Mouse (Mus musculus): ENCODE data around the gene Sod1. TPM values are rescaled to one million over a fixed set of nuclear protein-coding genes. Genes with fewer than 3 reads are reported as not detected.

The Sod1 gene
- total RNA-seq (2017), result 589 and 614 TPM in 2 replicates

DNA sequence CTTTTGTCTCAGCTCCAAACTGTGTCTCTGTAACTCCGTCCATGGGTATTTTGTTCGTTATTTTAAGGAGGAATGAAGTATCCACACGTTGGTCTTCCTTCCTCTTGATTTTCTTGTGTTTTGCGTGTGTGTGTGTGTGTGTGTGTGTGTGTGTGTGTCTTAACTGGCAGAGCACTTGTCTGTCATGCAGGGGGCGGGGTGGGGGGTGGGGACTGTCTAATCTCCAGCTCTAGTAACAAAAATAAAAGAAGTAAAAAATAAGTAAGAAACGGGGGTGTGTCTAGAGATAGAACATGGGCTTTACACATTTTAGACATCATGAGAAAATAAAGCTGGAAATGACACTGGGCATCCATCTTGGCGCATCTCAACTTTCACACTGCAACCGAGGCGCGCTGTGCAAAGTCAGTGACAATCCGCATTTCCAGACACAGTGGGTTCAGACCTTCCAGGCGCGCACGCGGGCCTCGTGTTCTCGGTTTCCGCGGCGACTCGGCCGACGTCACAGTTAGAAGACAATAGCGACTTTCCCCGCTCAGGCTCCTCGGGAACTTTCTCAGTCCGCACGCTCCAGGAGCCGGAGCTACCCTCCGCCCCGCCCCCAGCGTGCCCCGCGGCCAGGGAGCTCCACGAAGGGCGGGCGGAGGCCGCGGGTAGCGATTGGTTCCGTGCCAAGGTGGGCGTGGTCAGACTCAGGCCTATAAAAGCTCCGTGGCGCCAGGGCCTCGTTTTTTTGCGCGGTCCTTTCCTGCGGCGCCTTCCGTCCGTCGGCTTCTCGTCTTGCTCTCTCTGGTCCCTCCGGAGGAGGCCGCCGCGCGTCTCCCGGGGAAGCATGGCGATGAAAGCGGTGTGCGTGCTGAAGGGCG is at the start of gene Sod1:
Sod1 (plus strand) TSS at position 729 of the 866 bp plus-strand sequence.
- peak; percentile 92 for ATAC-seq (replicated peaks in 1 of 2; ENCODE audit: insufficient read depth in 1 of 2, low FRiP score in 2 of 2, low TSS enrichment in 1 of 2, low read depth in 1 of 2, poor library complexity in 2 of 2, severe bottlenecking in 2 of 2)

DNA sequence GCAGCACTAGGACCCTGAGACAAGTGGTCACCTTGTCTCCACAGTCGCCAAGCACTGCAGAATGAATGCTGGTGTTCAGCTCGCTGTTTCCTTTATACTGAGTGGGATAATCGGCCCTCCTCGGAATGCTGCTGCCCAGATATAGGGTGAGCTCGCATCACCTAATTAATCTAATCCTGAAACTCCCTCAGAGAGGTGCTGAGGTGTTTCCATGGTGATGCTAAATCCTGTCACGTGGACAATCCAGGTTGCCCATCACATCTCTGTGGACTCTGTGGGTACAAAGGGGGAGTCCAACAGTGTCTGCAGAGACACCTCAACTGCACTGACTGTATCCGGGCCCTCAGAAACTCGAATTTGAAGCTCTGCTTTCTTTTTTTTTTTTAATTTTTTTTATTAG is 49.1 kb upstream of the Sod1 start:
- no peak for ATAC-seq (replicated peaks in 1 of 2; ENCODE audit: insufficient read depth in 1 of 2, low FRiP score in 2 of 2, low TSS enrichment in 1 of 2, low read depth in 1 of 2, poor library complexity in 2 of 2, severe bottlenecking in 2 of 2)

DNA sequence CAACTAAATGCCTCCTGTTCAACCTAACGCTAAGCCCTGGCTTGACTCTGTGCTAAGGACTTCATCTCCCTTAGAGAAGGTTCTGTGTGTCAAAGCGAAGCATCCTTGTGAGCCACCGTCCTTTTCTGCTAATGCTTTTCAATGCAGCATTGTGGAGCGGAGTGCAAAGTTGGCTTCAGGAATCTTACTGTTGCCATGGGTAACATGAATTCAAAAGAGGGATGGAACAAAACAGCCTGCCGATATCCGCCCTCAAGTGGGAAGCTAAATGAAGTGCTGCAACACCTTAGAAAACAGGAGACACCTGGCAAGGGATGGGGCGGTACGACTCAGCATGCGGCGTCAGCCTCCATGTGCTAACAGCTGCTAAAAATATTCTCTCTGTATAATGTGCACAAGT is 44.1 kb upstream of the Sod1 start:
- ATAC-seq (replicated peaks in 1 of 2; ENCODE audit: insufficient read depth in 1 of 2, low FRiP score in 2 of 2, low TSS enrichment in 1 of 2, low read depth in 1 of 2, poor library complexity in 2 of 2, severe bottlenecking in 2 of 2), result no peak

DNA sequence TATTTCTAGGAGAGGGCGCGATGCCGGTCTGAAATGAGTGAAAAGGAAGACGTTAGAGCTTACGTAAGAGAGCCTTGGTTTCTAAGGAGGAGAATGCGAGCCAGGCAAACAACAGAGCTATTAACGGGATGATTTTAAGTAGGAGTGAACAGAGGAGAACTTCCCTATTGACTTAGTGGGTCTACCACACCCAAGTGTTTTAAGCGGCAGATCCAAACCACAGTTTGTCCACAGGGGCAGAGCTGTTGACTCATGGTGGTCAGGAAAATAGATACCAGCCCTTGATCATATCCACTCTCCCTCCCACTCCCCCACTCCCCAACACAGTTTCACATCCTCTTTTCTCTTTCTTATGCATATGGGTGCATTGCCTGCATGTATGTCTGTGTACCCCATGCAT is 43.1 kb upstream of the Sod1 start:
- ATAC-seq (replicated peaks in 1 of 2; ENCODE audit: insufficient read depth in 1 of 2, low FRiP score in 2 of 2, low TSS enrichment in 1 of 2, low read depth in 1 of 2, poor library complexity in 2 of 2, severe bottlenecking in 2 of 2), result peak; percentile 96 to 98

DNA sequence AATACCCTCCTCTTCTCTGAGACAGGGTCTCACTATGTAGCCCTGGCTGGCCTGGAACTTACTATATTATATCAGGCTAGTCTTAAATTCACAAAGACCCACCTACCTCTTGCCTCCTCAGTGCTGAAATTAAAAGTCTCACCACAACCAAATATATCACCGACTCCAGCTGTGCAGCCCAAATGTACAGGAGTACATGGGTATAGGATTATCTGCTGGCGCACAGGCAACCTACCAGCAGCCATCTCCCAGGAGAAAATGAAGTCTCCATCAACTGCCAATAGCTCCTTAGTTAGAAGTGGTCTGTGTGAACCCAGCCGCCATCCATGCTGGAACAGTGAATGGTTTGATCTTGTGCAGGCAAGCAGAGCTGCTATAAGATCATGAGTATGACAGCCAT is 42.1 kb upstream of the Sod1 start:
- no peak for ATAC-seq (replicated peaks in 1 of 2; ENCODE audit: insufficient read depth in 1 of 2, low FRiP score in 2 of 2, low TSS enrichment in 1 of 2, low read depth in 1 of 2, poor library complexity in 2 of 2, severe bottlenecking in 2 of 2)

DNA sequence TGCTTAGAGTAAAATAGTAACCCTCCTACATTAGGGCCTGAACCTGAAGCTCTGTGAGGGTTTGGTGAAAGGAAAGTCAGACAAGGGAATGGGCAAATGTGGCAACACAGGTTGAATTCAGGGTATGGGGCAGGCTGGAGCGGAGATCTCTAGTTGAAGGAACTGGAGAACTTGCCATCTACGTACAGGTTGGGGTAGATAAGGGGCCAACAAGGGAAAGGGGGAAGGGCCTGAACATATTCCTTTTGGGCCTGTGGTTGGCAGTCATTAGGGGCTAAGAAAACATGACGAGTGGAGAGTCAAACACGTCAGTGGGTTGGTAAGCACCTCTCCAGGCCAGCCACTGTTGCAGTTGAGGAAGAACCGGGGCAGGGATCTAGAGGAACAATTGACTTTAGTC is 40.7 kb upstream of the Sod1 start:
- no peak for ATAC-seq (replicated peaks in 1 of 2; ENCODE audit: insufficient read depth in 1 of 2, low FRiP score in 2 of 2, low TSS enrichment in 1 of 2, low read depth in 1 of 2, poor library complexity in 2 of 2, severe bottlenecking in 2 of 2)

DNA sequence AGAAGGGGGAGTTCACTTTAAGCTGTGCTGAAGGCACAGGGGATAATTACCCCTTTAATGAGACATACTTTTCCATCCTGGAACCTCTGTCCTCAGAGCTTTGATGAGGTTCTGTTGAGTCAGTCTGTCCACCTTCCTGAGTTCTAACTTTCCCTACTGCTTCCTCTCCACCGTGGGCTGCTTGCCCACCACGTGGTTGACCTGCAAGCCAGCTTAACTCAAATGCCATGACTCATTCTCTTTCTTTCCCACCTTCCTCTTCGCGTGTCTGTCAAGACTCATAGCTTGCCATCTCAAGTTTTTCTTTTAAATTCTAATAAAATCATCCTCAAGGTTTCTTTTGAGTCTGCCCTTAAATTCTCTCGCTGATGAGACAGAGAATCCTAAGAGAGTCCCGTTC is 39.6 kb upstream of the Sod1 start:
- no peak for ATAC-seq (replicated peaks in 1 of 2; ENCODE audit: insufficient read depth in 1 of 2, low FRiP score in 2 of 2, low TSS enrichment in 1 of 2, low read depth in 1 of 2, poor library complexity in 2 of 2, severe bottlenecking in 2 of 2)

DNA sequence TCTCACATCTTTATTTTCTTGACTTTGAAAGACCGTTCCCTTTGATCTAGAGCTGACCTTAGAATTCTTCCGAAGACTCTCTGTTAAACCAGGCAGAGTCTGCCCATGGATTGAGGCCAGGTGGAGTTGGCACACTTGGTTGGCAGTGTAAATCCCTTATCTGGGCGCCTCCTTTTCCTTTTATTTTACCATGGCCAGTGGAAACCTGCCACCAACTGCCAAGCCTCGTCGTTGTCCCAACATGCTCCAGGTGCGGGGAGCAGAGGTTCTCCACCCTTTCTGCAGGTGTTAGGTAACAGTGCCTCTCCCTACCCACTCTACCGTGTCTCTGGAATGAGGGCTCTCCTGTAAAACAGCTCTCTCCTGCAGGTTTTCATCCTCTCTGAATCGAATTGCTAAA is 38.9 kb upstream of the Sod1 start:
- ATAC-seq (replicated peaks in 1 of 2; ENCODE audit: insufficient read depth in 1 of 2, low FRiP score in 2 of 2, low TSS enrichment in 1 of 2, low read depth in 1 of 2, poor library complexity in 2 of 2, severe bottlenecking in 2 of 2), result no peak

DNA sequence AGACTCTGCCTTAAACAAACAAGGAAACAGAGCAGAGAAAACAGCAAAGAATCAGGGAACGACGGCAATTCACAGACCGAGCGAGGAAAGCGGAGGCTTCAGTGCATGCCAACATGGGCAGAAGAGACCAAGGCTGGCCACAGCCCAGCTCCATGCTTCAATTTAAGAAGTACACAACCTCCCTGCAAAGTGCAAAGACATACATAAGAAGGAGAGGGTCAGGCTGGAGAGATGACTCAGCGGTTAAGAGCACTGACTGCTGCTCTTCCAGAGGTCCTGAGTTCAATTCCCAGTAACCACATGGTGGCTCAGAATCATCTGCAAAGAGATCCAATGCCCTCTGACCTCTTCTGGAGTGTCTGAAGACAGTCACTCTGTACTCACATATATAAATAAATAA is 36.4 kb upstream of the Sod1 start:
- no peak for ATAC-seq (replicated peaks in 1 of 2; ENCODE audit: insufficient read depth in 1 of 2, low FRiP score in 2 of 2, low TSS enrichment in 1 of 2, low read depth in 1 of 2, poor library complexity in 2 of 2, severe bottlenecking in 2 of 2)

DNA sequence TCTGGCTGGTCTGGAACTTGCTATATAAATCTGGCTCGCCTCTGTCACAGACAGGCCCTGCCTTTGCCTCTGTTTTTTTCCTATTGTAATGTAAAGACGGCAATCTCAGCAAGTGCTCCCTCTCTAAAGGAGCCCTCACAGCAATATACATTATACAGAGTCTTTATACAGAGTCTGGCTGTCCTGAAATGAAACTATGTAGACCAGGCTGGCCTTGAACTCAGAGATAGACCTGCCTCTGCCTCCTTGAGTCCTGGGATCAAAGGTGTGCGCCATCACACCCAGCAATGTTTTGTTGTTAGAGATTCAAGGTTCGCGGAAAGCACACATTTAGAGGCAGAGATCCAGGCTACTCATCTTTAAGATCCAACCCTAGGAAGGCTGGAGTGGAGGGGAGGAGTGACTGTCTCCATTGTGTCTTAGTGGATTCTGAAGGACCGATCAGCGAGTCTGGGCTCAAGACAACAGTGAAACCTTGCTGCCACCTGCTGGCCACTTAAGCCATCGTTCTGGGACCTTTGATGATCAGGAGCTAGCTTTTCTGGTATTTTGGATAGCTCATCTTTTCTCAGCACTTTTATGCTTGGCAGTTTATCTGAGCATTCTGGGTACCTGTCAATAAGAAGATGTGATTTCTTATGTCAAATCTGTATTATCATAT is 34.5 kb upstream of the Sod1 start:
- peak; percentile 68 to 83 for ATAC-seq (replicated peaks in 1 of 2; ENCODE audit: insufficient read depth in 1 of 2, low FRiP score in 2 of 2, low TSS enrichment in 1 of 2, low read depth in 1 of 2, poor library complexity in 2 of 2, severe bottlenecking in 2 of 2)

DNA sequence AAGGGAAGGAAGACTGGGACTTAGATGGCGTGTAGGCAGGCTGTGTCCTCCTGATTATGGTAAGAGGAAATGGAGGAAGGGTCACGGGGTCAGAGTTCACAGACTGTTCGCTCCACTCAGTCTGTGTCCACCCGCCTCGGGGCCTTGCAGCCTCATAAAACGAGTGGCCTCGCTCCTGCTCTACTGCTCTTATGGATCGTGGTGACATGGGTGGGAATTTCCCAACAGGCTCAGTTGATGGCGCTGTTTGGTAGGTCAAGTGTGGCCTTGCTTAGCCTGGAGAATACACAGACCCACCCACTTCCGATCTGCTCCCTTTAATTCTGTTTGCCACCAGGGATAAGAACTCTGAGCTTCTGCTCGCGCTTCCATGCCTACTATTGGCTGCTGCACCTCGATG is 33.1 kb upstream of the Sod1 start:
- ATAC-seq (replicated peaks in 1 of 2; ENCODE audit: insufficient read depth in 1 of 2, low FRiP score in 2 of 2, low TSS enrichment in 1 of 2, low read depth in 1 of 2, poor library complexity in 2 of 2, severe bottlenecking in 2 of 2), result peak; percentile 47 to 66; a peak in 3 of 4 replicates

DNA sequence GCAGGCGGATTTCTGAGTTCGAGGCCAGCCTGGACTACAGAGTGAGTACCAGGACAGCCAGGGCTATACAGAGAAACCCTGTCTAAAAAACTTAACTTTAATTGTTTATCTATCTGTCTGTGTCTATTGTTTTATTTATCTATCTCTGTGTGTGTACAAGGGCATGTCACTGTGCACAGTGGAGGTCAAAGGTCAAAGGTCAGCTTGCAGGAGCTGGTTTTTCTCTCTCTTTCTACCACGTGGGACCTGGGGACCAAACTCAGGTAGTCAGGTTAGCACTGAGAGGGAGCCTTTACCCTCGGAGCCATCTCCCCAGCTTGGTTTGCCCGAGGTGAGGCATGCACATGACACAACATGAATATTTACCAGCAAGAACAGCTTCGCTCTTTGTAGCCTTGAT is 29.3 kb upstream of the Sod1 start:
- ATAC-seq (replicated peaks in 1 of 2; ENCODE audit: insufficient read depth in 1 of 2, low FRiP score in 2 of 2, low TSS enrichment in 1 of 2, low read depth in 1 of 2, poor library complexity in 2 of 2, severe bottlenecking in 2 of 2), result no peak

DNA sequence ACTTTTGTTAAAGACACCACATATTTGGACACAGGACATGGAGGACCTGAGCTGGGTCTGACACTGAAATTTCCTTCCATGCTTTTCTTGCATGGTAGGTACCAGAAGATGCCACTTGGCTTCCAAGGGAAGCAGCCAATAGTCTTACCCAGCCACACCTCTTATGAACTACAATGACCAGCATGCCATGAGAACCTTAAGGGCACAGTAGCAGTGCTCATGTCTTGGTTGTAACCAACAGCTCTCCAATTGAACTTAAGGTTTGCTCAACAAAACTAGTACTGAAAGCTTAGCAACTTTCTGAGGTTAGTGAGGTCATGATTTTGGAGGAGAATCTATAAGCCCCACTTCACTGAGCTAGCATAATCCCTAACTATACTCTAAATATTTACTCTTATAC is 26.8 kb upstream of the Sod1 start:
- ATAC-seq (replicated peaks in 1 of 2; ENCODE audit: insufficient read depth in 1 of 2, low FRiP score in 2 of 2, low TSS enrichment in 1 of 2, low read depth in 1 of 2, poor library complexity in 2 of 2, severe bottlenecking in 2 of 2), result no peak

DNA sequence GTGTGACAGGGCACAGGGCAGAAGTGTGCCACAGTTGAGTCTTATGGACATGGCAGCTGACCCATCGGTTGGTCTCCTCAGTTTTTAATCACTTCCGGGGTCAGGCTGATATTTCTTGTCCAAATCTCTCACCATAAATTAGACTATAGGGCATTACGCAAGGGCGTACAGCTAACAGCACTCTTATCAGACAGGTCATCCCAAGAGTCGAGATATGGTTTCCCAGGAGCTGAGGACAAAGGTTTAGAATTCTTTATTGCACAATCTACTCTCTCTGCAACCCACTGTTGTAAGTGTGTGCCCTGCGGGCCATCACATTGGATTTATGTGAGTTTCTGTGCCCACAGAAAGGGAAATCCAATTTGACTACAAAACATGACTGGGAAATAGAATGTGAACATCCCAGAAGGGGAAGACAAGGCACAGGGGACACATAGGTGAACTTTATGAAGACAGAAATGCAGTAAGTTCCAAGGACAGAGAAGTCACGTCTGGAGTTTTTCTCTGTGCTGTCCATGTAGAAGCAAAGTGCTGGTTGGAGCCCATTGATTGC is 23.8 kb upstream of the Sod1 start:
- ATAC-seq (replicated peaks in 1 of 2; ENCODE audit: insufficient read depth in 1 of 2, low FRiP score in 2 of 2, low TSS enrichment in 1 of 2, low read depth in 1 of 2, poor library complexity in 2 of 2, severe bottlenecking in 2 of 2), result no peak

DNA sequence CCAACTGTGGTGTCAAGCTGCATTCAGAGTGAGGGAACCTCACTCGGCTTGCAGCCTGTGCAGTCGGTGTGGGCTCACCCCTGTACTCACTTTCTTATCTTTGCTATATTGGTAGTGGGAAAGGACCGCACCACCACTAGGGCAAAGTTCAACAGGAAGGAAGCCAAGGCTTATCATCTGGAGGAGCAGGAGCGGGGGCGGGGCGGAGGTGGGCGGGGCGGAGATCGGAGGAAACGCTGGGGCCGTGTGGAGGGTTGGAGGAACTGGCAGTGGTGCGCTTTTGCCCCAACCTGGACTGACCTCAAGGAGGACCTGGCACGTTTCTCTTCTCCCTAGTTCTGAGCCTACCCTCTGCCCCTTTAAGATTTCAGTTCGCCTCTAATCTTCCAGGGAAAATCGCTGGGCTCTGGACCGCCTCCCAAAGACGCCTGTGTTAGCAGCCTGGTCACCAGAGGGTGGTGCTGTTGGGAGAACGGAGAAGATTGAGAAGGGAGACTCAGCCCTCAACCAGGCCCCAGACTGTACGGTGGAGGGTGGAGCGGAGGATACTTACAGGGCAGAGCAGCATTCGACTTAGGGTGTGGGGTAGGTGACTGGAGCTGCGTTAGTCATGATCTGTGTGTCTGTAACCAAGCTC is 23.1 kb upstream of the Sod1 start:
- peak; percentile 67 to 69 for ATAC-seq (replicated peaks in 1 of 2; ENCODE audit: insufficient read depth in 1 of 2, low FRiP score in 2 of 2, low TSS enrichment in 1 of 2, low read depth in 1 of 2, poor library complexity in 2 of 2, severe bottlenecking in 2 of 2)

DNA sequence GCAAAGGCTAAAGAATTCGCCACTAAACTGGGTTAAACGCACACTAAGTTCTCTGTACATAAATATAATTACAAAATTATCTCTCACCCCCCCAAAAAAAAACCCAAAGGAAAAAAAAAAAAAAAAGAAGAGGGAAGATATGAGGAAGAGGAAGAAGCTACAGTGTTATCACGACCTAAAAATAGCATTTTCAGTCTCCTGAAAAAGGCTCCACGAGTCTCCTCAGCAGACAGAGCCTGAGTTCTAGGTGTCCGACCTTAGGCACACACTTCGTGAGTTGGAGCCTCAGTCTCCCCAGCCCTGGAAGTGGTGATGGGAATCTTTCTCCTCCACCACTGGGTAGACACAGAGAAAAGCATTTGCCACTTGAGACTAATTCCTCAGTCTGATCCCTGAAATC is 21.9 kb upstream of the Sod1 start:
- ATAC-seq (replicated peaks in 1 of 2; ENCODE audit: insufficient read depth in 1 of 2, low FRiP score in 2 of 2, low TSS enrichment in 1 of 2, low read depth in 1 of 2, poor library complexity in 2 of 2, severe bottlenecking in 2 of 2), result no peak

DNA sequence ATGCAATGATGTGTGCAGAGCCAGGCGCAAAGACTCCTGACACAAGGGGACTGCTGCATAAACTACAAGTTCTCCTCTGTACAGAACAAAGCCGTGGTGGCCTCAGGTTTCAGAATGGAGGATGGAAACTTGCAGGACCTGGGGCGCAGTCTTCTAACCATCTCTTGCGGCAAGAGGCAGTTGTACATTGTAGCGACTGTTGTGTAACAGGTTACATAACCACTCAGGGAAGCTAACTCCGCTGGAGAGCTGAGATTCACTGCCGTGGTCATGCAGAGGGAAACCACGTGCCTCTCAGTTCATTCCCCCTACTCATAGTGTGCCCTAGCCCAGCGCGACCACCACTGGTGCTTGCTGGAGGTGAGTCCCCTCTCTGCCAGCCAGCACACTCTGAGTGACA is 21.4 kb upstream of the Sod1 start:
- ATAC-seq (replicated peaks in 1 of 2; ENCODE audit: insufficient read depth in 1 of 2, low FRiP score in 2 of 2, low TSS enrichment in 1 of 2, low read depth in 1 of 2, poor library complexity in 2 of 2, severe bottlenecking in 2 of 2), result peak; percentile 44 to 47

DNA sequence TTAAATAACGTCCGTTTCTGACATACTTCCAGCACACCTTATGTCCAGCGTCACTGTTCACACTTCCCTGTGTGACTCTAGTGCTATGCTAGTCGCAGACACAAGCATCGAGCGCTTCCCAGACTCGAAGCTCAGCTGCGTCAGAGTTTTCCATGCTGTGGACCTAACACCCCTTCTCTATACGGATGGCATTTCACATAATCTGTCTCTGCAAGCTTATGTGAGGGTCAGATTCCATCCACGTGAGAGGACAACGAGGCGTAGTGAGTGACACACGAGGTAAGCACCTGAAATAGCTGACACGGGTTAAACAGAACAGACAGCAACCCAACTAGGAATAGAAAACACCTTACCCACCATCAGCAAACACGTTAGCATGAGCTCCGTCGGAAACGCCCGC is 18.4 kb upstream of the Sod1 start:
- no peak for ATAC-seq (replicated peaks in 1 of 2; ENCODE audit: insufficient read depth in 1 of 2, low FRiP score in 2 of 2, low TSS enrichment in 1 of 2, low read depth in 1 of 2, poor library complexity in 2 of 2, severe bottlenecking in 2 of 2)

Measured in hematopoietic stem cell, adult 5-6 weeks (primary cell).